Mouse (Mus musculus) frontal cortex, postnatal 14 days (tissue): Measurements from ENCODE around the gene Olfr461.
"Not testable (repeated sequence)": the region's sequence is repeated elsewhere in the genome, so short reads cannot be mapped to it uniquely, and the experiment has no call there.

Experiments
- DNase-seq, 2 experiments: peaks; one replicate each; pipeline ENCODE4 v3.0.0; 2022; ENCODE audit warnings: low spot score in 2 of 2

The Olfr461 gene

GRCm38 (mm10) chr6:40554950-40555349, at the start of gene Olfr461:
TSS of gene Olfr461 (minus strand) at chr6:40555050.
- no peak for DNase-seq

- DNase-seq, result not testable (repeated sequence)
Measured at GRCm38 (mm10) chr6:40598546-40598945, 43.7 kb upstream of the Olfr461 start.

GRCm38 (mm10) chr6:40594804-40595550, 40.1 kb upstream of the Olfr461 start:
- DNase-seq, result no peak

- no peak for DNase-seq
Measured at GRCm38 (mm10) chr6:40588346-40588745, 33.5 kb upstream of the Olfr461 start.

GRCm38 (mm10) chr6:40585645-40586044, 30.8 kb upstream of the Olfr461 start, which contains the start of gene Clec5a:
TSS of gene Clec5a (minus strand) at chr6:40585821.
- DNase-seq, result no peak

GRCm38 (mm10) chr6:40584336-40584735, 29.5 kb upstream of the Olfr461 start:
- DNase-seq, result no peak

GRCm38 (mm10) chr6:40576305-40576704, 21.5 kb upstream of the Olfr461 start:
- no peak for DNase-seq

GRCm38 (mm10) chr6:40573618-40574017, 18.8 kb upstream of the Olfr461 start:
- DNase-seq, result no peak

GRCm38 (mm10) chr6:40569187-40569586, 14.3 kb upstream of the Olfr461 start, which contains the start of gene Olfr460:
TSS of gene Olfr460 (plus strand) at chr6:40569487.
- no peak for DNase-seq

- no peak for DNase-seq
Measured at GRCm38 (mm10) chr6:40544690-40545089, 10.2 kb downstream of the Olfr461 start.

- no peak for DNase-seq
Measured at GRCm38 (mm10) chr6:40519408-40519807, 35.4 kb downstream of the Olfr461 start, which contains the start of gene Prss37. TSS of gene Prss37 (minus strand) at chr6:40519508.

GRCm38 (mm10) chr6:40493229-40493628, 61.6 kb downstream of the Olfr461 start, which contains the start of gene Tas2r108:
TSS of gene Tas2r108 (plus strand) at chr6:40493529.
- DNase-seq, result no peak
